Mouse (Mus musculus) heart, adult 18-20 months (tissue): ENCODE data around the gene Fgf22. TPM values are rescaled to one million over a fixed set of nuclear protein-coding genes. Genes with fewer than 3 reads are reported as not detected.
A peak's percentile ranks its signal among the peaks of the same experiment; 100 is the strongest.
"Not testable (repeated sequence)": the region's sequence is repeated elsewhere in the genome, so short reads cannot be mapped to it uniquely, and the experiment has no call there.

ENCODE experiments used
- DNase-seq, 2 experiments: peaks; one replicate each; pipeline ENCODE4 v3.0.0; 2021 to 2022; ENCODE audit warnings: mixed read lengths in 1 of 2
- total RNA-seq, 2 experiments: library from RNA; stranded (reverse); gene quantifications; 2 replicates each; pipeline ENCODE4 v1.2.3; 2021

Fgf22 gene
- total RNA-seq, 2 experiments from 2014 or later = not detected

DNA sequence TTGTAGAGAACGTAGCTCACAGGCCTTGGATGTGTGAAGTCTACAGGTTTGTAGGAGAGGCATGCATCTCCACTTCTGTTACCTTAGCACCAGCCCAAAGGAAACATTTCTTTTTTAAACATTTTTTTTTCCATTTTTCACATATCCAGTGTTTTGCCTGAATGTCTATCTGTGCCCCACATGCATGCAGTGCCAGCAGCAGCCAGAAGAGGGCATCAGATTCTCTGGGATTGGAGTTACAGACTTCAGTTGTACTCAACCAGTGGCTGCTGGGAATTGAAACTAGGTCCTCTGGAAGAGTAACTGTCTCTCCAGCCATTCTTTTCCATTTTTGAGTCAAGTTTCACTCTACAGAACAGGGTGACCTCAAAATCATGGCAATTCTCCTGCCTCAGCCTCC is 22.4 kb upstream of the Fgf22 start:
- DNase-seq = peak in 1 of 2 experiments; percentile 51

DNA sequence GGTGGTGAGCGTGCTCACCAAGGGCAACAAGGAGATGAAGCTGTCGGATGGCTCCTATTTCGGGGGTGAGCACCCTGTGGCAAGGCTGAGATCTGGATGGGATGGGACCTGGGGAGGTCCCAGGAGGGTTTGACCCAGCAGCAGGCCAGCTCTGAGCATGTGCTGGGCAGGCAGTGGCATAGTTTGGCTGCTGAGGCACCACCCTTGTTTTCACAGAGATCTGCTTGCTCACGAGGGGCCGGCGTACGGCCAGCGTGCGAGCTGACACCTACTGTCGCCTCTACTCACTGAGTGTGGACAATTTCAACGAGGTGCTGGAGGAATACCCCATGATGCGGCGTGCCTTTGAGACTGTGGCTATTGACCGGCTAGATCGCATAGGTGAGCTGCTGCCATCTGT is 21.0 kb upstream of the Fgf22 start:
- peak in 1 of 2 experiments; percentile 35 for DNase-seq

DNA sequence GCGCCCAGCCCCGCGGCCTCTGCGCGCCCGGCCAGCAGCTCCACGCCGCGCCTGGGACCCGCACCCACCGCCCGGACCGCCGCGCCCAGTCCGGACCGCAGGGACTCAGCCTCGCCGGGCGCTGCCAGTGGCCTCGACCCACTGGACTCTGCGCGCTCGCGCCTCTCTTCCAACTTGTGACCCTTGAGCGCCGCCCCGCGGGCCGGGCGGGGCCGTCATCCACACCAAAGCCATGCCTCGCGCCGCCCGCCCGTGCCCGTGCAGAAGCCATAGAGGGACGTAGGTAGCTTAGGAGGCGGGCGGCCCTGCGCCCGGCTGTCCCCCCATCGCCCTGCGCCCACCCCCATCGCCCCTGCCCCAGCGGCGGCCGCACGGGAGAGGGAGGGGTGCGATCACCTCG is 19.5 kb upstream of the Fgf22 start:
- no peak for DNase-seq

DNA sequence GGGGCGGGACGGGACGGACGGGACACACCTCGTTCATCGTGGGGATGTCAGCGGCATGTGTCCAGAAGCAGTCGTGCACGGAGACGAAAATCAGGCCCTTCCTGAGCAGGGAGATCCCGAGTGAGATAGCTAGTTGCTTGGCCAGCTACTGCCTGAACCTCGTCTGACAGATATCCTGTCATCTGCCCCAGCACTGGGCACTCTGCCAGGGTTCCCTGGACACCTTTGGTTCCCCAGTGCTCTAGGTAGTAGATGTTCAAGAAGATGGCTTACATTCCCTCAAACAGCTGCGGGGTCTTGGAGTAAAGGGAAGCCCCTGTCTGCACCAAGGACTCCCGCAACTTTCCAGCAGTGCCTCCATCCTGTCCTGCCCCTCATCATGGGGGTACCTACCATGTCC is 18.2 kb upstream of the Fgf22 start:
- DNase-seq = no peak

DNA sequence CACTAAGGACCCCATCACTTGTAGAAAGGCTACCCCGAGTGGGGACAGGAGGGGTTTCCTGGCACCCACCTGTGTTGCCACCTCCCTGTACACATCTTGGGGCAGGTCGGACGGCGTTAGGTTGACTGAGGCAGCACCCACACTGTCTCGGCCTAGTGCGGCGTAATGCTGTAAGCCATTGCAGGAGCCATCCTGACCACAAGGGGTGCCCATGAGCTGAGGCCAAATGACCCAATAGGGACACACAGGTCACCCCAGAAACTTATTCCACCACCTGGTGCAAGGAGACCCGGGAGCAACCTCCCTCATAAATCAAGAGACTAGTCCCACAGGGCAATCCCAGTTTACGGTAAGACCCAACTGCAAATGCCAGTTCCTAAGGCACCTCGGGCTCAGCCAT is 16.6 kb upstream of the Fgf22 start:
- no peak for DNase-seq

DNA sequence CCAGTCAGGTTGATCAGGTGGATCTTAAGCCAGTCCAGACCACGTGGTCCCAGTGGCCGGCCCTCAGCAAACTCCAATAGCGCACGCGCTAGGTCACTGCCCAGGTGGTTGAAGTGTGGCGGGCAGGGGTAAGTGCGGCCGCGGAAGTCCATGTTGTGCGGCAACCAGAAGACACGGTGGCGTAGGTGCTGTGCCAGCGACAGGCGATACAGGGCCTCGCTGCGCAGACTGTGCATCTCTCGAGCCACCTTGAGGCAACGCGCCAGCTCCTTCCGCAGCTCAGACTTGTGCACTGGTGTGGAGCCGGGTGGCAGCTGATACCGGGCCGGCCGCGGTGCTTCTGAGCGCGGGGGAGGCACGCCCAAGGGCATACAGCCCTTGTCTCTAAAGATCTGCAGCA is 15.6 kb upstream of the Fgf22 start:
- DNase-seq = no peak

DNA sequence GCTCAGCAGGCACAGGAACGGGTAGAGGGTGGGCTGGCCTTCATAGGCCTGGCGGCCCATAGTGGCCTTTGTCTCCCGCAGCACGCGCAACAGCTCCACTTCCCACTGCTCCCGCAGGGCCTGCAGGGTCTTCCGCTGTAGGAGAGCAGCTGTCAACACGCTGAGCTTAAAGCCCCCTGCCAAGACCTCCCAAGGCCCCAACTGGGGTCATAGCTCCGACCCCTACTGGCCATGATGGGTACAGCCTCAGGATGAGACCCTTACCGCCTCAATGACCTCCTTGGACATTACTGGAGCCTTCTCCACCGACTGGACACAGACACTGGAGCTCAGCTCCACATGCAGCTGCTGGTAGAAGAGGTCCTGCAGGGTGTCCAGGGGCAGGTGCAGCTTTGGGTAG is 14.0 kb upstream of the Fgf22 start:
- no peak for DNase-seq

DNA sequence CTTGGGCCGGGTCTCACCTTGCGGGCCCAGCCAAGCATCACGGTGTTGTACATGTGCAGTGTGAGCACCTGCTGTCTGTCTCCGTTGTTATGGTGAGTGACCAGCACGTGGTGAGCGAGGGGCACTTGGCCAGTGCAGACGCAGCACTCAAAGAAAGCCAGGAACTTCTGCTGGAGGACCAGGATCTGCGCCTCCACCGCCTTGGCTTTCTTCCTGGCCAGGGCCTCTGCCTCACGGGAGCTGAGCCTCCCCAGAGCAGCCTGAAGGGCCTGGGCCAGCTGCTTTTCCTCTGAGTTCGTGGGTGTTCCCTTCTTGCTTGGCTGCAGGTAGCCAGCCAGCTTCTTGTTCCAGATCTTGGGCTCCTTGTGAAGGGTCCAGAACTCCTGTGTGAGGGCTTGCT is 11.7 kb upstream of the Fgf22 start:
- DNase-seq = no peak

DNA sequence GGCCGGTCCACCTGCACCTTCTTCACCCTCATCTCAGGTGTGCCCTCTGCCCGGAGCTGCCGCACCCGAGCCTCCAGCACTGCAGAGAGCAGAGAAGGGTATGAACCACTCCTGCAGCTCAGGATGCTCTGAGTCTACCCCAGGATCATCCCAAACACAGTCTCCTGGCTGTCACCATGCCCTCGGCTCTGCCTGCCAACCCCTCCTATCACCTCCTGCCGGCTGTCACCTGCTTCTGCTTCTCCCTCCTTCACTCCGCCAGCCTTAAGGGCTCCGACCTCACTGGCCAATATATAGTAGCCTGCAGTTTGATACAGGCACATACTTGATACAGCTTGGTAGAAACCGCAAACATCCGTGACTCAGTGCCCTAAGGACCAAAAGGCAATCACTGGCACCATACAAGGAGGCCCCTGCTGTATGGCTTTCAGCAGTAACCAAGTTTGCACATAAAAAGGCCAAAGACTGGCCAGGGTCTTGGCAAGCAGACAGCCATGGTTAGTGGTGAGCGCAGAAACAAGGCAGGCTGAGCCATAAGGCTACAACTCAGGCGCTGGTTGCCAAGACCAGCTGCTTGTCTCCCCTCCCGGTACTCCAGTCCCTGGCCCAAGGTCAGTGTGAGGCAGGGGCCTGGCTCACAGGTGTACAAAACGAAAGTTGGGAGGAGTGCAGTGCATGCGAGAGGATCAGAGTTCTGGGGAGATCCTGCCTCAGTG is 11.1 kb upstream of the Fgf22 start:
- no peak for DNase-seq

DNA sequence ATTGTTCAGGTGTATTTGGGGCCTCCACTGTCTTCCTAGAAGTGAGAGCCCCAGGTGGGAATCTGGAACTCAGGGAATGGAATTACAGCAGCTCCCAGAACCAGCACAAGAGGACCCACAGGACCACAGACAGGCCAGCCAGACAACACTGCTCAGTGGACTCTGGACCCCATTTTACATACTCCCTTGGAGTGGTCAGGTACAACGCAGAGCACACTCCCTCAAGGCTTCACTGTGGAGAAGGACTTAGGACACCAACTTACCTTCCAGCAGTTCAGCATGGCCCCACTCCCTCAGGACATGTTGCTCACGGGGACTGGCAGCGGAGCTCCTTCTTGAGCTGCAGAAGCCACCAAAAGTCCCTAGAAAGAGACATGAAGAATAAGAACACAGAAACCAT is 9.5 kb upstream of the Fgf22 start:
- no peak for DNase-seq

DNA sequence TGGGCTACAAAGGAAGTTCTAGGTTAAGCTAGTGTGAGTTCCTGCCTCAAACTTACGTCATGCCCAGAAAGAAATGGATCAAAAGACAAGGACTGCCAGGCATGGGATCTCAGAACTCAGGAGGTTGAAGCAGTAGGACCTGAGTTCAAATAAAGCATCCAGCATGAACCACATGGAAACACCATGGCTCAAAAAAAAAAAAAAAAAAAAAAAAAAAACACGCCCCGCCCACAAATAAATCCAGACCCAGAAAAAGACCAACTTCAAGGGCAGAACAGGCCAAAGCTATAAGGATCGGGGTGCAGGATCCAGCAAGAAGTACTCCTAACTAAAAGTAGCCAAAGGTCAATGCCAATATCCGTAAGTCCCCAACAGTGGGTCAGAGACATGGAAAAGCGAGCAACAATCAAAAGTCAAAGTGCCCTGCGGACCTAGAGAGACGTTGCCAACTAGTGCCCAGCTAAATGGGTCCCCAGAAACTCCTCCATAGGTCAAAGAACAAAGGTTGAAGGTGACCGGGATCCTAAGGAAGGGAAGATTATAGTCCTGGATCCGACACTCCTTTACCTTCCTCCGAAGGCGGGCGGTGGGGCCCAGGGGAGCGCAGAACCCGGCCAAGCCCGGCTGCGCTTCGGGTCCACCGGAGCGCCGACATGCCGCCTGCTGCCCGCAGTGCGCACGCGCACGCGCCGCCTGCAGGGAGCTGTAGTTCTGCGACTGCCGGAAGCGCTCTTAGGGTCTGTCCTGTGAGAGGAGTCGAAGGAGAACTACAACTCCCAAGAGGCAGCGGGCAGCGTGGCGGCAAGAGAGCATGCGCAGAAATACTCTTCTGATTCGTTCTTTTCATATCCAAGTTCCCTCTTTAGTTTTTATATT is 8.7 kb upstream of the Fgf22 start, which contains the start of gene Polrmt:
Gene Polrmt (minus strand): TSS at position 684 of the 876 bp plus-strand sequence.
- DNase-seq = peak; percentile 97 to 98

DNA sequence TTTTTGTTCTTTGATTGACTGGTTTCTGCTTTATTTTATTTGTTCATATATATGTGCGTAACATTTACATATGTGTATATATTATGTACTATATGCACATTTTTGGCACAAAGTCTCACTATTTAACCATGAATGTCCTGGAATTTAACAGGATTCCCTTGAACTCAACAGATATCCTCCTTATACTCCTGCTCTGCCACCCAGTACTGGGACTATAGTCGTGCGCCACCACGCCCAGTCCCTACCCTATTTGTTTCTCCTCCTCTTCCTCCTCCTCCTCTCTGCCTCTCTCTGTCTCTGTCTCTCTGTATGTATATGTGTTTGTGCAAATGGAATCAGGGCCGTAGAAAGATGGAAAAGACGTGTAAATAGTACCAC is 8.1 kb upstream of the Fgf22 start:
- no peak for DNase-seq

DNA sequence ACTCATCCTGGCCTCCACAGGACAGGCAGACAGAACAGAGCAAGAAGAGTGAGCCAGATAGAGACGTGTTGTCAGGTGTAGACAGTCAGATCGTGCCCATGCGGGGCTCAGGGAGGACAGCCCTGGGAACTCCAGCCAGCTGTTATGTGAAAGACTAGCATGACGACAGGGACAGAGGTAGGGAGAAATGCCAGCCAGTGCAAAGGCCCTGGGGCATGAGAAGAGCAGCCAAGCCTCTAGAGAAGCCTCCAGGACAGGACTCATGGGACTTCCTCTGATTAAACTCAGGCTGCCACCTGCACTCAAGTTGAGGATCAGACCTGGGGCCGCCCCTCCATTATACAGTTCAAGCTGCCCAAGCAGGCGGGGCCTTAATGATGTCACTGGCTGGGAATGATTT is 6.4 kb upstream of the Fgf22 start:
- no peak for DNase-seq

DNA sequence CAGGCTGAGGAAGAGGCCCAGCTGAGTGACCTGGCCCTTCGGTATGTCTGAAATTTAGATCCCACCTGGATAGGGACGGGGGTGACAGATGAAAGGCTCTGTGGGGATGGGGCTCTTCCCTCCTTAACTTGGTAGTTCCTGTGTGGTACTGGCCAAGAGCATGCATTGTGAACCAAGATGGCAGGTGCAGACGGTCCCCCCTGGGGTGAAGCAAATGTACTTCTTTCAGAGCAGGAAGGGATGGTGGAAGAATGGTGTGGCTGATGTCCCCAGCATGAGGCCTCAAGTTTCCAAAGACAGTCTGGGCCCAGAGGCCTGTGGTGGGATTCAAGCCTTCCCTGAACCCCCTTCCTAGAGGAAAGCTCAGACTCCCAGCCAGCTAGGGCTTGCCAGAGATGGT is 978 bp downstream of the Fgf22 start:
- no peak for DNase-seq

DNA sequence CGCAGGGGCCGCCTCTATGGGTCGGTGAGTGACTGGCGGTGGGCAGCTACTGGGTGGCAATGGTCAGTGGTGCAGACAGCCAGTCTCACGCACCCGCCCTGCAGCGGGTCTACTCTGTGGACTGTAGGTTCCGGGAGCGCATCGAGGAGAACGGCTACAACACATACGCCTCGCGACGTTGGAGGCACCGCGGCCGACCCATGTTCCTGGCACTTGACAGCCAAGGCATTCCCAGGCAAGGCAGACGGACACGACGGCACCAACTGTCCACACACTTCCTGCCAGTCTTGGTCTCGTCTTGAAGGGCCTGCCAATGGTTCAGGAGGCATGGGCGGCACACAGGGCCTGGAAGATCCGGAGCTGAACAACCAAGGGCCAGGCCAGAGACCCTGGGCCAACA is 1.8 kb downstream of the Fgf22 start:
- no peak for DNase-seq

DNA sequence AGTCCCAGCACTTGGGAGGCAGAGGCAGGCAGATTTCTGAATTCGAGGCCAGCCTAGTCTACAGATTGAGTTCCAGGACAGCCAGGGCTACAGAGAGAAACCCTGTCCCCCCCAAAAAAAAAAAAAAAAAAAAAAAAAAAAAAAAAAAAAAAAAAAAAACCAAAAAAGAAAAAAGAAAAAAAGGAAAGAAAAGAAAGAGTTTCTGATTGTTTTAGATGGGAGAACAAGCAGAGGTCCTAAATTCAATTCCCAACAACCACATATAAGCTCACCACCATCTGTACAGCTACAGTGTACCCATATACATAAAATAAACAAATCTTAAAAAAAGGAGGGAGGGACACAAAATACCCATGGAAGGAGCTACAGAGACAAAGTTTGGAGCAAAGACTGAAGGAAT is 4.8 kb downstream of the Fgf22 start:
- DNase-seq = not testable (repeated sequence)

DNA sequence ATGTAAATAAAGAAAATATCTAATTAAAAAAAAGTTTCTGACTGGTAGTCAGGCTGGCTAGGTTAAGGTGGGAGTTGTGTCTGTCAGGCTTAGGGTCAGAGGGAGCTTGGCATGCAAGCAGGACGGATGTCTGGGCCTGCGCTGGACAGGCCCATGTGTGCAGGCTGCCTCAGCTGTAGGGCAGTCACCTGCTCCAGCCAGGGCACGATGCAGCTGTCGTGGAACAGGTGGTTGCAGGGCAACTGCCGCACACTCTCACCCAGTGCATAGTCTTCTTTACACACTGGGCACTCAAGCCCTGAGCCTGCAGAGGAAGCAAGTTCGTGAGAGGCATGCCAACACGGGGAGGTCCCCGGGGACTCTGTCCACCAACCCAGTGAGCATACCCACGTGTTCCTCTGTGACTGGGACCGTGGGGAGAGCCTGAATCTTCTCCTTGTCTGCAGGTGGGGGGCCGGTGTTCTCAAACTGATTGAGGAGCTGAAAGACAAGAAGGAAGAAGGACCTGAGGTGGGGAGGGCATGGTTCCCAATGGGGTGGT is 5.8 kb downstream of the Fgf22 start:
- no peak for DNase-seq

DNA sequence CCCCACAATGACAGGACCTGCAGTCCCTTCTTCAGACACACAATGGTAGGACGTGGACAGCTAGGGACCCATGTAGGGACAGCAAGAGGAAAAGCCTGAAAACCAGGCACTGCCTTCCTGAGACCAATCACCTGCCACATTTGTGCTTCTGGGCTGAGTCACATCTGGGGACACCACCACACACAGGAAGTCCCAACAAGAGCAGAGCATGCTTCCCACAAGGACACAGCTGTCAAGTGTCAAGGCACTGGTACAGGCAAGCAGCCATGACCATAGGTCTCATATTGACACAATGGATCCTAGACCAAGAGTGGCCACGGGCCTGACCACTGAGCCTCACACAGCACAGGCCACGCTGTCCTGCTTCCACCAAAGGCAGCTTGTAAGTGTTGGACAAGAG is 8.0 kb downstream of the Fgf22 start:
- DNase-seq = no peak

DNA sequence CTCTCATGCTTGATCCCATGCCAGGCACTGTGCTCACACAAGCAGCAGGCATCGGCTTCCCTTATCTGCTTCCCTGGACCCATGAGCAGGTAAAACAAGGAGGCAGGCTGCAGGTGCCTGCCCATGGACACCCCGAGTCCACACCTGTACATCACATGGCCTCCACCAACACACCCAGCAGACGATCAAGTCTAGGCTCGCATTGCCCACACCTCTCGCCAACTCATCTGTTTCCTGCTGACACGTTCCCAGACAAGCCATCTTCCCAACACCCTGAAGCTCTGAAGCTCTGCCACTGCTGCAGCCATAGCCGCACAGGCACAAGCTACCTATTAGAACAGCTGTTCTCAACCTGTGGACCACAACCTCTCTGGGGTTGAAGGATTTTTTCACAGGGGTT is 9.4 kb downstream of the Fgf22 start:
- no peak for DNase-seq

DNA sequence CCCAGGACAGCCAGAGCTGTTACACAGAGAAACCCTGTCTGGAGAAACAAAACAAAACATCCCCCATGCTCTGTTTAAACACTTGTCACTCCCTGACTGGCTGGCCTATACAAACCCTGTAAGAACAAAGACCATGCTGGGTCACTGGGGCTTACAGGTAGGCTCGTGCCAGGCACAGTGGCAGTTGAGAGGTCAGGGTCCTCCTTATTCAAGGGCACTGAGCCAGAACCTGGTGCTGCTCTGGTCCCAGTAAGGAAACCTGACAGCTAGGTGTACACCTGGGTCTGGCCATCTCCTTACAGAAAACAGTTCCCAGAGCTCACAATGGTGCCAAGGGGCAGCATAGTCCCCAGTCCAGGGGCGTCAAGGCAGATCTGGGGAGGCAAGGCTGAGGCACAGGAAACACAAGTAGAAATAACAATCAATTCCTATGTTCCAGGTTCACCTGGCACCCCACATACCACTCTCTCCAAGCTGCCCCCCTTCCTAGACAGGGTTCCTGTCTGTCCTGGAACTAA is 10.4 kb downstream of the Fgf22 start:
- DNase-seq = no peak

DNA sequence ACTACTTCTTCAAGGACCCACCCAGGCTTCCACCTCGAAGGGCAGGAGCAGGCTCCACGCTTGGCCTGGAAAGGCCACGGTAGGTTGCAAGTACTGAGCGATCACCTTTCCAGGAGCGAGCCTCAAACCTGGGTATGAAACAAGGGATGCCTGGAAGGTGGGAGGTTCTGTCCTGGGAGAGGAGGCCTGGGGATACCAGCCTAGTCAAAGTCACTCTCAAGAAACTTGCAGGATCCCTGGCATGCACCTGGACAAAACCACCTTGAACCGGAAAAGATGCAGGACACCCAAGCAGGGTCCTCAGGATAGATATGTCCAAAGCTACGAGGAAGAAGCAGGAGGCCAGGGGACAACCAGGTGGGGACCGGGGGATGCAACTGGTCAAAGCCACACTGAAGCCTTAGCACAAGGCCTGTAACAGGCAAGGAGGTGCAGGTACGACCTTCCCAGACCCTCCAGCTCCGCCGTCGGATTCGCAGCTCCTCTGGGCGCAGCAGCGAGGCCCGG is 11.2 kb downstream of the Fgf22 start:
- peak in 1 of 2 experiments; percentile 31 for DNase-seq

DNA sequence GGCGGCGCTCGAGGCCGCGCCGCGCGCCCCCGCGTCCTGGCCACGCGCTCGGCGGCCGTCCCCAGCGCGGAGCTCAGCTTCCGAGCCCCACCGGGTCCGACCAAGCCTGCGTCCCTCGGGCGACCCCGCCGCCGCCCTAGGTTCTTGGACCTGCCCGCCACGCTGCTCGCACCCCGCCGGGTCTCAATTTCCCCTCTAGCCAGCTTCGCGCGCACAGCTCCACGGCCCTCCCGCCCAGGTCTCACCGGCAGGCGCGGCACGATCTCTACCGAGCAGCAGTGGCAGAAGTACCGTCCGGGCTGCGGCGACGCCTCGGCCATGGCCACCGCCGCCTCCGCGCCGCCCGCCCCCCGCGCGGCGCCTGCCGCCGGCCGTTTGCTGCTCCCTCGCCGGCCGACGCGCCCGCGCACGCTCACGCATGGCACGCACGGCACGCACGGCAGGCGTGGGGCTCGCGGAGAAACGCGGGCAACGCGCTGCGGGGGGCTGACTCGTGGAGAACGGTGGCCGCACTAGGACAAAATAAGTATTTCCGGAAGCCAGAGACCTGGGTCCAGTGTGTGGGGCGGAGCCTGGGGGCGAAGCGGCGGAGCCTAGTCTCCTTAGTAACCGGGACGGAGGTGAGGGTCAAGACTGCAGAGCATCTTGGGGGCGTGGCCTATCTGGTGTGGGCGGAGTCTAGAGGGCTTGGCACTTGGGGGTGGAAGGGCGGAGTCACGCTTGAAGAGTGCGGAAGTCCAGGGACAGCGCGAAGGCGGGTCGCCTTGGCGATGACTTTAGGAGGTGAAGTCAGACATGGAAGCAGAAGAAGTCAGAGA is 11.8 kb downstream of the Fgf22 start, which contains the start of gene Rnf126:
Gene Rnf126 (minus strand): TSS at position 445 of the 818 bp plus-strand sequence.
- peak; percentile 99 for DNase-seq
